Comparison of ENCODE assay signal across 22 mouse cellular contexts in genomic region chr1:128650596-128650995, GRCm38 (mm10). TPM values are rescaled to one million over a fixed set of nuclear protein-coding genes. Genes with fewer than 3 reads are reported as not detected.
DNase-seq lines count a peak whose midpoint lies in the region; ATAC-seq and TF ChIP-seq lines count a peak whose summit lies in the region.
"Had no signal": no experiment of that assay in that cellular context is flagged by ENCODE, and none has a peak within 500 bp of the region (broad histone marks: within the 10 kb centered on the region; RNA-seq: fewer than 3 reads in every experiment).

No protein-coding gene starts in this region.

- no peak overlapping the region for H3K9ac ChIP-seq in hindbrain, postnatal 0 days (replicated peaks; ENCODE audit: low read length)
- H3K9ac ChIP-seq in midbrain, embryonic 11.5 days (ENCODE audit: low read length), result no peak overlapping the region
- 0 out of 2 replicates have a peak overlapping the region, but pooled peaks have one; percentile 4 for H3K9ac ChIP-seq in stomach, postnatal 0 days (ENCODE audit: low read length)
- H3K9ac ChIP-seq: embryonic facial prominence, embryonic 13.5 days; embryonic facial prominence, embryonic 15.5 days; forebrain, embryonic 13.5 days; forebrain, embryonic 15.5 days; forebrain, postnatal 0 days had no signal

- no peak for TF ChIP-seq CTCF in hindbrain, postnatal 0 days (IDR thresholded peaks at IDR 0.05; ENCODE audit: low read depth)
- no peak for TF ChIP-seq CTCF in stomach, postnatal 0 days (IDR thresholded peaks at IDR 0.05; ENCODE audit: low read depth)
- no peak for TF ChIP-seq CTCF in cerebellum, adult 2 months (IDR thresholded peaks at IDR 0.05; ENCODE audit: borderline replicate concordance, insufficient read depth, low read depth, low read length)

- TF ChIP-seq POLR2A in cerebellum, adult 2 months (IDR thresholded peaks at IDR 0.05; ENCODE audit: borderline replicate concordance, insufficient read depth, low read length), result no peak

- H3K27me3 ChIP-seq in hindbrain, embryonic 10.5 days (ENCODE audit: insufficient read depth, poor library complexity, severe bottlenecking), result peaks cover 14% of the 10 kb centered on the region; the same call in 1 of the 2 replicates
- H3K27me3 ChIP-seq in hindbrain, postnatal 0 days (ENCODE audit: insufficient read depth, low read length), result no peaks in the 10 kb centered on the region
- H3K27me3 ChIP-seq in midbrain, embryonic 11.5 days (ENCODE audit: control insufficient read depth, insufficient read depth, low read length), result no peaks in the 10 kb centered on the region
- peaks cover 8% of the 10 kb centered on the region for H3K27me3 ChIP-seq in midbrain, embryonic 10.5 days (ENCODE audit: low read depth, poor library complexity, severe bottlenecking)
- no peaks in the 10 kb centered on the region for H3K27me3 ChIP-seq in stomach, postnatal 0 days (ENCODE audit: control insufficient read depth, insufficient read depth, low read length)
- H3K27me3 ChIP-seq in cerebellum, adult 2 months (ENCODE audit: control insufficient read depth, insufficient read depth, low read length), result no peaks in the 10 kb centered on the region
- H3K27me3 ChIP-seq: embryonic facial prominence, embryonic 13.5 days; embryonic facial prominence, embryonic 15.5 days; forebrain, embryonic 13.5 days; forebrain, embryonic 15.5 days had no signal

- H3K4me1 ChIP-seq in hindbrain, embryonic 10.5 days (replicated peaks), result peaks cover 24% of the 10 kb centered on the region
- 0 out of 2 replicates have a peak, but pooled peaks cover 5% of the 10 kb centered on the region for H3K4me1 ChIP-seq in hindbrain, postnatal 0 days (ENCODE audit: insufficient read depth, low read length)
- H3K4me1 ChIP-seq in midbrain, embryonic 11.5 days (ENCODE audit: control insufficient read depth, insufficient read depth, low read length), result peaks cover 10% of the 10 kb centered on the region
- peaks cover 39% of the 10 kb centered on the region for H3K4me1 ChIP-seq in midbrain, embryonic 10.5 days
- 0 out of 2 replicates have a peak, but pooled peaks cover 2% of the 10 kb centered on the region for H3K4me1 ChIP-seq in stomach, postnatal 0 days (replicated peaks; ENCODE audit: control insufficient read depth, insufficient read depth)
- H3K4me1 ChIP-seq in cerebellum, adult 2 months (ENCODE audit: control insufficient read depth, insufficient read depth, low read length), result no peaks in the 10 kb centered on the region

- no peak overlapping the region for H3K4me2 ChIP-seq in hindbrain, postnatal 0 days (ENCODE audit: low read depth, low read length)
- H3K4me2 ChIP-seq in midbrain, embryonic 11.5 days, result no peak overlapping the region
- no peak overlapping the region for H3K4me2 ChIP-seq in stomach, postnatal 0 days (replicated peaks; ENCODE audit: low read depth)
- H3K4me2 ChIP-seq: embryonic facial prominence, embryonic 13.5 days; embryonic facial prominence, embryonic 15.5 days; forebrain, embryonic 13.5 days; forebrain, embryonic 15.5 days had no signal

- no peak for DNase-seq in hindbrain, embryonic 10.5 days (ENCODE audit: low spot score)
- no peak for DNase-seq in hindbrain, postnatal 0 days (ENCODE audit: low spot score)
- DNase-seq in midbrain, embryonic 11.5 days (ENCODE audit: low spot score, missing footprints), result peak; percentile 77
- no peak for DNase-seq in midbrain, embryonic 10.5 days (ENCODE audit: low spot score)
- no peak for DNase-seq in stomach, postnatal 0 days (ENCODE audit: low spot score)
- DNase-seq in cerebellum, adult 2 months, result no peak
- DNase-seq: adrenal gland, adult 2 months; adrenal gland, postnatal 10 days; adrenal gland, postnatal 25 days; cerebellum, adult 11 months; cerebellum, adult 18-20 months; cerebellum, adult 9-10 months; cerebellum, postnatal 10 days; cerebellum, postnatal 25 days; embryo, embryonic 11 days; forebrain, postnatal 0 days had no signal

- H3K9me3 ChIP-seq in hindbrain, embryonic 10.5 days, result no peaks in the 10 kb centered on the region
- H3K9me3 ChIP-seq in hindbrain, postnatal 0 days (ENCODE audit: low read length), result no peaks in the 10 kb centered on the region
- H3K9me3 ChIP-seq in midbrain, embryonic 11.5 days (ENCODE audit: control insufficient read depth, low read length), result no peaks in the 10 kb centered on the region
- H3K9me3 ChIP-seq in midbrain, embryonic 10.5 days (replicated peaks), result no peaks in the 10 kb centered on the region
- no peaks in the 10 kb centered on the region for H3K9me3 ChIP-seq in stomach, postnatal 0 days (ENCODE audit: control insufficient read depth, low read length)
- H3K9me3 ChIP-seq: embryonic facial prominence, embryonic 13.5 days; embryonic facial prominence, embryonic 15.5 days; forebrain, embryonic 10.5 days; forebrain, embryonic 13.5 days; forebrain, embryonic 15.5 days had no signal

- 93% methylated on average over 2 of the region's 2 CpGs for WGBS in hindbrain, embryonic 10.5 days
- 97% methylated on average over 2 of the region's 2 CpGs for WGBS in hindbrain, postnatal 0 days
- WGBS in midbrain, embryonic 11.5 days, result 92% methylated on average over 2 of the region's 2 CpGs
- WGBS in midbrain, embryonic 10.5 days, result 96% methylated on average over 2 of the region's 2 CpGs
- WGBS in stomach, postnatal 0 days, result 73% methylated on average over 2 of the region's 2 CpGs
- WGBS in cerebellum, adult 2 months, result 98% methylated on average over 2 of the region's 2 CpGs

- no peak for ATAC-seq in hindbrain, postnatal 0 days
- ATAC-seq in midbrain, embryonic 11.5 days (ENCODE audit: low FRiP score), result no peak
- ATAC-seq in stomach, postnatal 0 days (ENCODE audit: low FRiP score, low TSS enrichment), result no peak
- ATAC-seq: forebrain, embryonic 15.5 days; forebrain, postnatal 0 days had no signal

- H3K27ac ChIP-seq in hindbrain, embryonic 10.5 days, result peak overlapping the region; percentile 2; the same call in 1 of the 2 replicates
- H3K27ac ChIP-seq in hindbrain, postnatal 0 days, result no peak overlapping the region
- no peak overlapping the region for H3K27ac ChIP-seq in midbrain, embryonic 11.5 days (ENCODE audit: low read depth, low read length)
- no peak overlapping the region for H3K27ac ChIP-seq in midbrain, embryonic 10.5 days (replicated peaks)
- H3K27ac ChIP-seq in stomach, postnatal 0 days (replicated peaks), result no peak overlapping the region
- no peak overlapping the region for H3K27ac ChIP-seq in cerebellum, adult 2 months (ENCODE audit: insufficient read depth, low read length)
- H3K27ac ChIP-seq: embryonic facial prominence, embryonic 13.5 days; embryonic facial prominence, embryonic 15.5 days; forebrain, embryonic 13.5 days had no signal

- no peak overlapping the region for H3K4me3 ChIP-seq in hindbrain, embryonic 10.5 days
- no peak overlapping the region for H3K4me3 ChIP-seq in hindbrain, postnatal 0 days (ENCODE audit: low read length)
- H3K4me3 ChIP-seq in midbrain, embryonic 11.5 days (ENCODE audit: low read depth, low read length), result no peak overlapping the region
- H3K4me3 ChIP-seq in midbrain, embryonic 10.5 days, result no peak overlapping the region
- H3K4me3 ChIP-seq in stomach, postnatal 0 days (ENCODE audit: low read depth, low read length), result no peak overlapping the region
- H3K4me3 ChIP-seq in cerebellum, adult 2 months (replicated peaks; ENCODE audit: insufficient read depth, low read depth, low read length), result no peak overlapping the region
- H3K4me3 ChIP-seq: embryonic facial prominence, embryonic 13.5 days; embryonic facial prominence, embryonic 15.5 days; erythroblast, embryonic 14.5 days; forebrain, embryonic 10.5 days; forebrain, embryonic 13.5 days; forebrain, embryonic 15.5 days had no signal

- no peaks in the 10 kb centered on the region for H3K36me3 ChIP-seq in hindbrain, embryonic 10.5 days
- H3K36me3 ChIP-seq in hindbrain, postnatal 0 days (ENCODE audit: insufficient read depth, low read length), result no peaks in the 10 kb centered on the region
- H3K36me3 ChIP-seq in midbrain, embryonic 11.5 days (ENCODE audit: control insufficient read depth, insufficient read depth, low read length), result no peaks in the 10 kb centered on the region
- no peaks in the 10 kb centered on the region for H3K36me3 ChIP-seq in midbrain, embryonic 10.5 days
- no peaks in the 10 kb centered on the region for H3K36me3 ChIP-seq in stomach, postnatal 0 days (ENCODE audit: control insufficient read depth, insufficient read depth, low read length)
- H3K36me3 ChIP-seq: embryonic facial prominence, embryonic 13.5 days; embryonic facial prominence, embryonic 15.5 days; forebrain, embryonic 10.5 days; forebrain, embryonic 15.5 days had no signal

- TF ChIP-seq EP300 in stomach, postnatal 0 days (optimal IDR thresholded peaks at IDR 0.05), result no peak

RNA-seq across cellular contexts. Expression of gene Cxcr4, which starts 58.5 kb away (rescaled TPM):
- 18.5 and 19.0 TPM in 2 replicates for polyA plus RNA-seq in hindbrain, embryonic 10.5 days (2016; fragmentation: Nextera tagmentation; extraction: Ambion mirVana)
- 76.1 and 95.8 TPM in 2 replicates for total RNA-seq in hindbrain, postnatal 0 days (2014; rRNA removed)
- polyA plus RNA-seq in hindbrain, postnatal 0 days (2015; fragmentation: Nextera tagmentation; extraction: Ambion mirVana), result 5.1 and 5.2 TPM in 2 replicates
- polyA plus RNA-seq in midbrain, embryonic 11.5 days (2014; fragmentation: Nextera tagmentation; extraction: Ambion mirVana), result 22.6 and 25.6 TPM in 2 replicates
- polyA plus RNA-seq in midbrain, embryonic 10.5 days (2016; fragmentation: Nextera tagmentation; extraction: Ambion mirVana), result 18.6 and 20.2 TPM in 2 replicates
- polyA plus RNA-seq in stomach, postnatal 0 days (2015; fragmentation: Nextera tagmentation; extraction: Ambion mirVana), result 1.6 and 2.0 TPM in 2 replicates
- polyA plus RNA-seq in cerebellum, adult 2 months (2012; rRNA removed), result 4.3 and 4.6 TPM in 2 replicates
- polyA plus RNA-seq: erythroblast, embryonic 14.5 days had no signal
